Mouse (Mus musculus): ENCODE measurements around the gene Mapkap1. TPM values are rescaled to one million over a fixed set of nuclear protein-coding genes. Genes with fewer than 3 reads are reported as not detected.

The Mapkap1 gene
- polyA plus RNA-seq, 1 experiment = 52.5 TPM

GRCm38 (mm10) chr2:34371441-34372304, 34.9 kb upstream of the Mapkap1 start:
- Histone ChIP-seq H3K4me1 (ENCODE audit: control insufficient read depth, insufficient read depth, insufficient read length, low read length) (no peaks in the 10 kb centered on the region; the same call in 1 of the 2 replicates), H3K36me3 (ENCODE audit: control insufficient read depth, insufficient read depth, low read length) (no peaks in the 10 kb centered on the region), H3K4me3 (ENCODE audit: low read depth, low read length) (peak overlapping the region; percentile 83), H3K27me3 (ENCODE audit: control insufficient read depth, insufficient read depth, low read length) (no peaks in the 10 kb centered on the region), H3K27ac (ENCODE audit: insufficient read depth, low read depth, low read length) (peak overlapping the region; percentile 64)
- WGBS = 2% methylated on average over 96 of the region's 118 CpGs
- TF ChIP-seq CTCF (IDR thresholded peaks at IDR 0.05; ENCODE audit: extremely low read depth, insufficient read length, insufficient replicate concordance, low read depth, low read length) (no peak), POLR2A (IDR thresholded peaks at IDR 0.05; ENCODE audit: low read depth, low read length) (no peak; the same call in 1 of the 2 replicates)

GRCm38 (mm10) chr2:34372305-34373301, 34.0 kb upstream of the Mapkap1 start, which contains the start of gene Pbx3:
Pbx3 (minus strand) TSS chr2:34373142.
- Histone ChIP-seq H3K36me3 (ENCODE audit: control insufficient read depth, insufficient read depth, low read length) (no peaks in the 10 kb centered on the region), H3K4me1 (ENCODE audit: control insufficient read depth, insufficient read depth, insufficient read length, low read length) (no peaks in the 10 kb centered on the region; the same call in 1 of the 2 replicates), H3K4me3 (ENCODE audit: low read depth, low read length) (peak within 1 kb of the TSS; percentile 83), H3K27me3 (ENCODE audit: control insufficient read depth, insufficient read depth, low read length) (no peaks in the 10 kb centered on the region), H3K27ac (ENCODE audit: insufficient read depth, low read depth, low read length) (peak within 1 kb of the TSS; percentile 64)
- WGBS = under 1% methylated on average over 84 of the region's 102 CpGs
- TF ChIP-seq POLR2A (IDR thresholded peaks at IDR 0.05; ENCODE audit: low read depth, low read length) (peak; percentile 75), CTCF (IDR thresholded peaks at IDR 0.05; ENCODE audit: extremely low read depth, insufficient read length, insufficient replicate concordance, low read depth, low read length) (no peak)

- H3K4me3 ChIP-seq (ENCODE audit: low read depth, low read length) = no peak overlapping the region
- WGBS = 66% methylated on average over 3 of the region's 3 CpGs
- no peaks in the 10 kb centered on the region for H3K27me3 ChIP-seq (ENCODE audit: control insufficient read depth, insufficient read depth, low read length)
- H3K36me3 ChIP-seq (ENCODE audit: control insufficient read depth, insufficient read depth, low read length) = no peaks in the 10 kb centered on the region
- H3K27ac ChIP-seq (ENCODE audit: insufficient read depth, low read depth, low read length) = no peak overlapping the region
- H3K4me1 ChIP-seq (ENCODE audit: control insufficient read depth, insufficient read depth, insufficient read length, low read length) = no peaks in the 10 kb centered on the region; the same call in 1 of the 2 replicates
- TF ChIP-seq POLR2A (IDR thresholded peaks at IDR 0.05; ENCODE audit: low read depth, low read length) (no peak), CTCF (IDR thresholded peaks at IDR 0.05; ENCODE audit: extremely low read depth, insufficient read length, insufficient replicate concordance, low read depth, low read length) (no peak)
Measured at GRCm38 (mm10) chr2:34373886-34374285, 32.7 kb upstream of the Mapkap1 start.

GRCm38 (mm10) chr2:34374349-34374748, 32.2 kb upstream of the Mapkap1 start:
- no peaks in the 10 kb centered on the region for H3K36me3 ChIP-seq (ENCODE audit: control insufficient read depth, insufficient read depth, low read length)
- no peaks in the 10 kb centered on the region; the same call in 1 of the 2 replicates for H3K4me1 ChIP-seq (ENCODE audit: control insufficient read depth, insufficient read depth, insufficient read length, low read length)
- TF ChIP-seq POLR2A (IDR thresholded peaks at IDR 0.05; ENCODE audit: low read depth, low read length) (no peak), CTCF (IDR thresholded peaks at IDR 0.05; ENCODE audit: extremely low read depth, insufficient read length, insufficient replicate concordance, low read depth, low read length) (no peak)
- 79% methylated on average over 2 of the region's 2 CpGs for WGBS
- no peak overlapping the region for H3K27ac ChIP-seq (ENCODE audit: insufficient read depth, low read depth, low read length)
- no peak overlapping the region for H3K4me3 ChIP-seq (ENCODE audit: low read depth, low read length)
- H3K27me3 ChIP-seq (ENCODE audit: control insufficient read depth, insufficient read depth, low read length) = no peaks in the 10 kb centered on the region

- H3K27me3 ChIP-seq (ENCODE audit: control insufficient read depth, insufficient read depth, low read length) = no peaks in the 10 kb centered on the region
- H3K36me3 ChIP-seq (ENCODE audit: control insufficient read depth, insufficient read depth, low read length) = no peaks in the 10 kb centered on the region
- WGBS = 97% methylated on average over 2 of the region's 2 CpGs
- no peak overlapping the region for H3K4me3 ChIP-seq (ENCODE audit: low read depth, low read length)
- H3K27ac ChIP-seq (ENCODE audit: insufficient read depth, low read depth, low read length) = no peak overlapping the region
- H3K4me1 ChIP-seq (ENCODE audit: control insufficient read depth, insufficient read depth, insufficient read length, low read length) = no peaks in the 10 kb centered on the region
- TF ChIP-seq POLR2A (IDR thresholded peaks at IDR 0.05; ENCODE audit: low read depth, low read length) (no peak), CTCF (IDR thresholded peaks at IDR 0.05; ENCODE audit: extremely low read depth, insufficient read length, insufficient replicate concordance, low read depth, low read length) (no peak)
Measured at GRCm38 (mm10) chr2:34378930-34379329, 27.6 kb upstream of the Mapkap1 start.

DNA sequence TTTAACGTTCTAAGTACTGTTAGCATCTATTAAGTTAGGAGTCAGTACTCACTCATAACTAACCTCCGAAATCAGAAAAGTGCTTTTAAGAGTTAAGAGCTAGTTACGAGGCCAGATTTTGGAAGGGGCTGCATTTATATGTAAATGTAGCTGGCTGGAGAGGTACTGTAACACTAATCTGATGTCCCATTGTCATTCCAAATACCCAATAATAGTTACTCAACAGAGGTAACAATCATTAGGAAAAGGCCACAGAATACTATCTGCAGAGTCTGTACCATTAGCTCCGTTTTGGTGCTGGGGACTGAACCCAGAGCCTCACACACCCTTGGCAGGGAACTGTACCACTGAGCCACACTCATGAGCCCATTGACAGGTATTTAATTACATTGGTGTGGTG, 7.0 kb upstream of the Mapkap1 start:
- WGBS = 74% methylated on average over 4 of the region's 4 CpGs
- TF ChIP-seq CTCF (IDR thresholded peaks at IDR 0.05; ENCODE audit: extremely low read depth, insufficient read length, insufficient replicate concordance, low read depth, low read length) (no peak), POLR2A (IDR thresholded peaks at IDR 0.05; ENCODE audit: low read depth, low read length) (no peak)
- Histone ChIP-seq H3K4me3 (ENCODE audit: low read depth, low read length) (no peak overlapping the region), H3K27me3 (ENCODE audit: control insufficient read depth, insufficient read depth, low read length) (no peaks in the 10 kb centered on the region), H3K27ac (ENCODE audit: insufficient read depth, low read depth, low read length) (no peak overlapping the region), H3K4me1 (ENCODE audit: control insufficient read depth, insufficient read depth, insufficient read length, low read length) (no peaks in the 10 kb centered on the region), H3K36me3 (ENCODE audit: control insufficient read depth, insufficient read depth, low read length) (no peaks in the 10 kb centered on the region)

Measured in small intestine, adult 2 months (tissue).